Mouse (Mus musculus) kidney, adult 2 months (tissue): ENCODE results near the gene Nrcam. TPM values are rescaled to one million over a fixed set of nuclear protein-coding genes. Genes with fewer than 3 reads are reported as not detected.

Source experiments
- DNase-seq: peaks from one replicate; pipeline ENCODE4 v3.0.0; 2021
- H3K27ac ChIP-seq: fragments of 200-500 bp; 2 replicates; pipeline ENCODE4 v1.5.1; 2012; ENCODE audit warnings: low read depth, low read length, control low read depth, inconsistent platforms; ENCODE audit not compliant: insufficient read depth
- H3K27me3 ChIP-seq: fragments of 200-500 bp; replicated peaks from 2 replicates; pipeline ENCODE4 v1.6.1; 2012; ENCODE audit warnings: mild to moderate bottlenecking, moderate library complexity, low read length, inconsistent platforms; ENCODE audit not compliant: control insufficient read depth, insufficient read depth
- H3K36me3 ChIP-seq: fragments of 200-500 bp; 2 replicates; pipeline ENCODE4 v1.6.1; 2012; ENCODE audit warnings: mild to moderate bottlenecking, moderate library complexity, low read length, inconsistent platforms; ENCODE audit not compliant: control insufficient read depth, insufficient read depth
- H3K4me1 ChIP-seq: fragments of 200-500 bp; 2 replicates; pipeline ENCODE4 v1.6.1; 2011; ENCODE audit warnings: low read length; ENCODE audit not compliant: control insufficient read depth, insufficient read depth
- H3K4me3 ChIP-seq: fragments of 200-500 bp; 2 replicates; pipeline ENCODE4 v1.5.1; 2011; ENCODE audit warnings: mild to moderate bottlenecking, low read depth, low read length, control low read depth; ENCODE audit not compliant: insufficient read depth
- CTCF ChIP-seq: fragments of 200-500 bp; conservative IDR thresholded peaks from 2 replicates; pipeline ENCODE4 v1.5.1; 2011; ENCODE audit warnings: low read depth, mild to moderate bottlenecking, control low read depth, low read length, moderate library complexity, mixed read lengths; ENCODE audit not compliant: insufficient read depth, insufficient read length
- POLR2A ChIP-seq: fragments of 200-500 bp; IDR thresholded peaks from one replicate; pipeline ENCODE4 v1.6.1; 2011; ENCODE audit warnings: low read depth, low read length, control low read depth
- WGBS: fragments of 180-500 bp; shearing (Covaris S2); methylation state at CpG from one replicate; pipeline ENCODE4 v1.1.7; 2018; 5-methylcytosine and 5-hydroxymethylcytosine counted together
- polyA plus RNA-seq: library from polyadenylated mRNA; depleted of rRNA; stranded (reverse); fragments of >200 nt; gene quantifications from 2 replicates; pipeline ENCODE4 v1.2.3, GENCODE M21; 2012

The Nrcam gene
- polyA plus RNA-seq, 1 experiment = 0.59 TPM

- no peak overlapping the region for H3K27ac ChIP-seq
- DNase-seq = no peak
- WGBS = 95% methylated on average over 1 of the region's 1 CpGs
- no peak overlapping the region for H3K4me3 ChIP-seq
- H3K27me3 ChIP-seq = no peaks in the 10 kb centered on the region
- TF ChIP-seq POLR2A (no peak), CTCF (no peak)
- H3K36me3 ChIP-seq = no peaks in the 10 kb centered on the region
- no peaks in the 10 kb centered on the region for H3K4me1 ChIP-seq
Observed at GRCm38 (mm10) chr12:44554808-44555207, 226.1 kb downstream of the Nrcam start.

- no peak overlapping the region for H3K4me3 ChIP-seq
- TF ChIP-seq POLR2A = no peak
- TF ChIP-seq CTCF = no peak
Observed at GRCm38 (mm10) chr12:44560002-44560401, 231.3 kb downstream of the Nrcam start.

DNA sequence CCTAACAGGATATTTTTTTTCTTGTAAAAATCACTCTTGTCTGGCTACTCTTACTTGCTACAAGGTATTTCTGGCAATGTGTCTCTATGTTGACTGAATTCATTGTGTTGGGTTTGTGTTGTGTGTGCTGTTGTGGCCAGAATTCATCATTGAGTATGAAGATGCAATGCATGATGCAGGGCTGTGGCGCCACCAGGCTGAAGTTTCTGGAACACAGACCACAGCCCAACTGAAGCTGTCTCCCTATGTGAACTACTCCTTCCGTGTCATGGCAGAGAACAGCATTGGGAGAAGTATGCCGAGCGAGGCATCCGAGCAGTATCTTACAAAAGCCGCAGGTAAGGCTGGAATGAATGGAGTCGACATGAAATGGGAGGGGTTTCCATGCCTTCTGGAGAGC is 241.4 kb downstream of the Nrcam start:
- DNase-seq = no peak
- no peaks in the 10 kb centered on the region for H3K4me1 ChIP-seq

More at GRCm38 (mm10) chr12:44560002-44560401, 231.3 kb downstream of the Nrcam start:
- Histone ChIP-seq H3K27me3 (no peaks in the 10 kb centered on the region), H3K4me1 (no peaks in the 10 kb centered on the region), H3K36me3 (no peaks in the 10 kb centered on the region), H3K27ac (no peak overlapping the region)
- no peak for DNase-seq

DNA sequence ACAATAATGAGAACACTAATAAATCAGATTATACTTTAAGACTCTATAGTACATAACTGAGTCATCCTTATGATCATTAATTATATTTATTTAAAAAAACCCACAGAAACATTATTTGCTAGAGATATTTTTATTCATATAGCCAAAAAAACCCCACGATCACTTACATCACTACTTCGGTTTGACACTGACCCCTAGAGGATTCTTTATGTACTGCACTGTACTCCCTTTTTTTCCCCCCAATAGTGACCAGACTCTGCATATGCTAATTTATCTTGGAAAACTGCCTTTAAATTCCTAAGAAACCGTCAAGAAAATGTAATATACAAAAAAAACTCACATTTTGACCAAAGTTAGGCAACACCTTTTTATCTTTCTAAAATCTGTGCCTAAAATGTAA is 244.0 kb downstream of the Nrcam start:
- H3K27me3 ChIP-seq = no peaks in the 10 kb centered on the region
- no peaks in the 10 kb centered on the region for H3K36me3 ChIP-seq
- H3K27ac ChIP-seq = no peak overlapping the region
- peak; percentile 9 for DNase-seq
- H3K4me1 ChIP-seq = no peaks in the 10 kb centered on the region
- no peak for TF ChIP-seq POLR2A
- no peak for TF ChIP-seq CTCF
- H3K4me3 ChIP-seq = no peak overlapping the region
- WGBS = 9% methylated on average over 3 of the region's 3 CpGs

More for the DNA sequence above, 241.4 kb downstream of the Nrcam start:
- no peaks in the 10 kb centered on the region for H3K27me3 ChIP-seq
- 87% methylated on average over 7 of the region's 7 CpGs for WGBS
- no peaks in the 10 kb centered on the region for H3K36me3 ChIP-seq
- TF ChIP-seq POLR2A (no peak), CTCF (no peak)
- no peak overlapping the region for H3K4me3 ChIP-seq
- no peak overlapping the region for H3K27ac ChIP-seq

DNA sequence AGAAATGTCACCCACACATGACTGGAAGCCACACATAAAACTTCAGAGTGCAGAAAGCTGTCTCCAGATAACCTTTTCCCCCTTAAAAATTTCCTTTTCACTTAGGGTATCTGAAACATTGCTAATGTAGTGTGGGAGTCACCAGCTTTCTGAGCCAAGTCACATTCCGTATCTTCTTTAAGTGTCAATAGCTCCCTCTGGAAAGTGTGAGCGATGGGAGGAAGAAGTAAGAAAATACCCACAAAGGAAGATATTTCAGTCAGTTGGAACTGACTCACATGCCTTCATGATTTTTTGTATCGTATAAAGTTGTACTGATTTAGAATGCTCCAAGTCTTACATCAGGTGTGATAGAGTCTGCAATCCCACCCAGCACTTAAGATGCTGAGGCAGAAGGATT is 245.5 kb downstream of the Nrcam start:
- Histone ChIP-seq H3K27ac (no peak overlapping the region), H3K4me1 (no peaks in the 10 kb centered on the region), H3K36me3 (no peaks in the 10 kb centered on the region), H3K4me3 (no peak overlapping the region), H3K27me3 (no peaks in the 10 kb centered on the region)
- 81% methylated on average over 3 of the region's 3 CpGs for WGBS
- TF ChIP-seq POLR2A (no peak), CTCF (no peak)
- no peak for DNase-seq

DNA sequence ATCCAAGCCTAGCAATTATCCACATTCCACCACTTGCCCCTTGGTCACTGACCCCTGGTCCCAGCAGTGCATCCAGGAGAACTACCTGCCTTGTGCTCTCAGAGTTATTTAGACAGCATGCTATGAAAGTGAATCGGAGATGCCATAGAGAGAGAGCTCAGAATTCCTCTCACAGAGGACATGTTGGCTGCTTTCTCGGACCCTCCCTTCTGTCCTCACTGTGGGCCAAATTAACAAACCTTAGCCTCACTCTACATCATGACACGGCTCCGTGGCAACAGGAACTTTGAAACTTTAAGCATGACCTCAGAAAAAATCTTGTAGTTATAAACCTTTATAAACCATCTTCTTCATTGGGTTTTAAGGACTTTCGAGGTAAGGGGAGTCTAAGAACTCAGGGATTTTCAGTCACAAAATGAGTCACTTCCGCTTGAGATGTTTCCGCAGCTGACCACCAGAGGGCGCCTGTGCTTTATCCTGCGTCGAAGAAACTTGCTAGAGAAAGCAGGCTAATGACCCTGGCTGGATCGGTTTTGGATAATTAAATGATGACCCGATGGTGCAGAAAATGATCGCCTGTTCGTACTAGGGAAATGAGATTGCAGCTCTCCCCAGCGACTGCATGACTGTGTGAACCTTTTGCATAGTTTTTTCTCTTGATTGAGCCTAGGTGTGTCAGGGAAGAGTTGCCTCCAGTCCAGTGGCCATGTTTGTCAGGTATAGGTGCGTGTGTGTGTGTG is 272.9 kb downstream of the Nrcam start:
- DNase-seq = peak; percentile 63
- H3K27me3 ChIP-seq = no peaks in the 10 kb centered on the region
- WGBS = 30% methylated on average over 16 of the region's 16 CpGs
- no peak overlapping the region for H3K4me3 ChIP-seq
- no peaks in the 10 kb centered on the region for H3K4me1 ChIP-seq
- H3K36me3 ChIP-seq = no peaks in the 10 kb centered on the region
- TF ChIP-seq CTCF = peak; percentile 74
- no peak for TF ChIP-seq POLR2A
- H3K27ac ChIP-seq = no peak overlapping the region

DNA sequence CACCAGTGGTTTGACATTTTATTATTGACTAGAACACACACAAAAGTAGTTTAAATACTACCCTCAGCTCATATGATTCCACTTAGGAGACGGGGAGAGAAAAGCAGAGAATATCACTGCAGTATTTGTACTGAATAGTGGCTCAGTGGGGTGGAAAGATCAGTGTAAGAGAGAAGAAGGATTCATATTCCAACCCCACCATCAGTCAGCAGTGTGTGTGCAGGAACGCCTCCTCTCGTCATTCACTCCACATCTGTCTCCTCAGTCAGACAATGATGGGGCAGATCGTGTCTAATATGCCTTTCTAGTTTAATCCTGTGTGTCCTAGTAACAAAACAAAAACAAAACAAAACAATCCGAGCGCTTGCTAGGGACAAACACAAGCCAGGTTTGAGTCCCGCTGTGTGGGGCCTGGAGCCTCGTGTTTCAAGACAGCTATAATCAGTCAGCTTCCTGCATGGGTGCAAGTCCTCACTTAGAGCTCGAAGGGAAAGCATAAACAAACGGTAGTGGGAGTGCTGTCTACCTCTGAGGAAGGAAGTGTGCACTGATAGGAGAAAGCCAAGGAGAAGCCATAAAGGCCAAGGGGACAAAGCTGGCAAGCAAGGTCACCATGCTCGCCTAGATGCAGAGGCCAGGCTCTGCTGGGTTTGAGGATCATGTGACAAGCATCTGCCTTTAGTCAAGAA is 273.7 kb downstream of the Nrcam start:
- Histone ChIP-seq H3K4me1 (no peaks in the 10 kb centered on the region), H3K4me3 (no peak overlapping the region), H3K27ac (no peak overlapping the region), H3K27me3 (no peaks in the 10 kb centered on the region), H3K36me3 (no peaks in the 10 kb centered on the region)
- TF ChIP-seq CTCF = no peak
- WGBS = 34% methylated on average over 11 of the region's 11 CpGs
- DNase-seq = no peak
